Mouse (Mus musculus) liver, embryonic 16.5 days (tissue): ENCODE measurements around the gene Nid2. TPM values are rescaled to one million over a fixed set of nuclear protein-coding genes. Genes with fewer than 3 reads are reported as not detected.

Experiments
- ATAC-seq: fragments of 200-750 bp; cut with Nextera tagmentation; 2 replicates; pipeline ENCODE4 v1.8.0; 2017; ENCODE audit warnings: low read depth, mild to moderate bottlenecking, moderate number of reproducible peaks, moderate library complexity
- H3K27ac ChIP-seq: fragments of 300-500 bp; sonication (generic); 2 replicates; pipeline ENCODE4 v1.5.1; 2014; ENCODE audit warnings: mild to moderate bottlenecking, low read length
- H3K27me3 ChIP-seq: fragments of 300-500 bp; sonication (generic); 2 replicates; pipeline ENCODE4 v1.6.1; 2014; ENCODE audit warnings: low read depth, low read length, mixed read lengths; ENCODE audit not compliant: control insufficient read depth, insufficient read depth
- H3K36me3 ChIP-seq: fragments of 300-500 bp; sonication (generic); 2 replicates; pipeline ENCODE4 v1.6.1; 2014; ENCODE audit warnings: mild to moderate bottlenecking; ENCODE audit not compliant: control insufficient read depth, insufficient read depth
- H3K4me1 ChIP-seq: fragments of 300-500 bp; sonication (generic); 2 replicates; pipeline ENCODE4 v1.6.1; 2014; ENCODE audit warnings: low read depth, low read length, mixed read lengths; ENCODE audit not compliant: control insufficient read depth
- H3K4me2 ChIP-seq: fragments of 300-500 bp; sonication (generic); 2 replicates; pipeline ENCODE4 v1.6.1; 2014; ENCODE audit warnings: low read depth, low read length, mixed read lengths
- H3K4me3 ChIP-seq: fragments of 300-500 bp; sonication (generic); 2 replicates; pipeline ENCODE4 v1.5.1; 2014; ENCODE audit warnings: low read depth, mild to moderate bottlenecking, low read length
- H3K9ac ChIP-seq: fragments of 300-500 bp; sonication (generic); 2 replicates; pipeline ENCODE4 v1.6.1; 2014; ENCODE audit warnings: low read depth, low read length
- H3K9me3 ChIP-seq: fragments of 300-500 bp; sonication (generic); replicated peaks from 2 replicates; pipeline ENCODE4 v1.6.1; 2016; ENCODE audit warnings: low read length; ENCODE audit not compliant: control insufficient read depth
- WGBS: fragments of 180-500 bp; shearing (Covaris S2); extraction: QIAGEN DNeasy Blood & Tissue Kit; methylation state at CpG from one replicate; pipeline ENCODE4 v1.1.7; 2014; ENCODE audit not compliant: insufficient replicate concordance; 5-methylcytosine and 5-hydroxymethylcytosine counted together
- polyA plus RNA-seq: library from polyadenylated mRNA; unstranded; fragments of >200 nt; fragmentation: Nextera tagmentation; extraction: Ambion mirVana; gene quantifications from 2 replicates; pipeline ENCODE4 v1.2.1, GENCODE M21; 2015

Nid2 gene
- polyA plus RNA-seq: 14.3 and 16.1 TPM in 2 replicates

DNA sequence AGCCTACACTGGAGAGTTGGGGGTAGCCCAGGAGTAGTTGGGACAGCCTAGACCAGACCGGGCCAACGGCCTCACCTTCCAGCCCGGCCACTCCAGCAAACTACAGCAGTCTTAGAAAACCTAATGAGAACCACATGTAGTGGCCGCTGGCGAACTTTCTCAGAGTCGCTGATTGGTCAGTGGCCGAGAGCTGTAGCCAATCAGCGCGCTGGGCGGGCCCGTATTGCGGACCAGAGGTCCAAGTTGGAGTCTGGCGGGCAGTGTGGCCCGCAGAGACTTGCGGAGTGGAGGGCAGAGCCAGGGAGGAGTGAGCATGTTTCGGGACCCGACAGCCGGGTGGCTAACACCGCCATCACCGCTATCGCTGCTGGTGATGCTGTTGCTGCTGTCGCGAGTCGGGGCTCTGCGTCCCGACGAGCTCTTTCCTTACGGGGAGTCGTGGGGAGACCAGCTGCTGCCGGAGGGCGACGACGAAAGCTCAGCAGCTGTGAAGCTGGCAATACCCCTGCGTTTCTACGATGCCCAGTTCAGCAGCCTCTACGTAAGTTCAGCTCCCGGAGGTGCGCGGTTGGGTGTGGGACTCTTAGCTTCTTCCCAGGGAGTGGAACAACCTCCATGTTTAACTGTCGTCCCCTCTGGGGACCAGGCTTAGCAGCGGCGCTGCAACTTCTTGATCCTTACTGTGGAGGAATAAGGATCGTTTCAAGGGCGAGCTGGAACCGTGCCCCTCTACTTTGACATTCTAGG lies at the start of gene Nid2:
Gene Nid2, plus strand, starts transcription at position 241 of the 747 bp plus-strand sequence.
- Histone ChIP-seq H3K4me2 (peak within 1 kb of the TSS; percentile 73), H3K4me3 (peak within 1 kb of the TSS; percentile 60), H3K36me3 (no peaks in the 10 kb centered on the region), H3K27ac (no peak within 1 kb of the TSS), H3K9ac (peak within 1 kb of the TSS; percentile 46), H3K4me1 (peaks cover 6% of the 10 kb centered on the region), H3K27me3 (peaks cover 19% of the 10 kb centered on the region), H3K9me3 (no peaks in the 10 kb centered on the region)
- peak; percentile 94 for ATAC-seq
- WGBS: under 1% methylated on average over 45 of the region's 45 CpGs

DNA sequence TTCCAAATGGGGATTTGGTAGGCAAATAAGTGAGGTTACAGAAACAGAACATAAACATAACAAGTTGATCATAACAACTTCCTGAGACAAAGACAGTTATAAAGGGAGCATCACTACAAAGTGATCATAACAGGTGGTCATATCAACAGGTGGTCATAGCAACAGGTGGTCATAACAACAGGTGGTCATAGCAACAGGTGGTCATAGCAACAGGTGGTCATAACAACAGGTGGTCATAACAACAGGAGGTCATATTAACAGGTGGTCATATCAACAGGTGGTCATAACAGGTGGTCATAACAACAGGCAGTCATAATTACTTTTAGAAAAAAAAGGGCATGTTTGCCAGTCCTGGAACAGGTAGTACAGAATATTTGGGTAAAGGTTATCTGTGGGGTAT lies 49.5 kb upstream of the Nid2 start:
- H3K27ac ChIP-seq: no peak overlapping the region
- no peaks in the 10 kb centered on the region; the same call in 1 of the 2 replicates for H3K4me1 ChIP-seq
- H3K36me3 ChIP-seq: no peaks in the 10 kb centered on the region
- H3K4me2 ChIP-seq: no peak overlapping the region
- no peak for ATAC-seq
- H3K27me3 ChIP-seq: no peaks in the 10 kb centered on the region
- no peak overlapping the region for H3K4me3 ChIP-seq
- H3K9ac ChIP-seq: no peak overlapping the region
- no peaks in the 10 kb centered on the region for H3K9me3 ChIP-seq

DNA sequence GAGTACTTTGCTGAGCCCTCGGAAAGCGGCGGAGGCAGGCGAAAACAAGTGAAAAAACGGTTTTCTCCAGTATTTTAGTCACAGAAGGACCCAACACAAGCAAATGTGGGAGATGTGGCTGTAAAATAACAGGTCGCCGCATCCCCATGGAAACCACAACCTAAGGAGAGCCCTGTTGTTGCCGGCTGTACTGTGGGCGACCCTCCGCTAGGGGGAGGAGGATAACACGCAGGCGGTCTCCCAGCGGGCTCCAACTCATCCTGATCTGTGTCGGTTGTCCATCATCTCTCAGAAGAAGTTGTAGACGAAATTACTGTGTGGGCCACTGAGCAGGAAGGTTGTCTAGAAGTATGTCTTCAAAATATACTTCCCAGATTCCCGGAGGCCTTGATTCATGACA lies 45.4 kb upstream of the Nid2 start:
- ATAC-seq: no peak
- 8% methylated on average over 16 of the region's 16 CpGs for WGBS
- no peak overlapping the region for H3K4me2 ChIP-seq
- H3K4me1 ChIP-seq: peaks cover 6% of the 10 kb centered on the region
- no peak overlapping the region for H3K4me3 ChIP-seq
- H3K27me3 ChIP-seq: no peaks in the 10 kb centered on the region
- no peak overlapping the region for H3K27ac ChIP-seq
- H3K9ac ChIP-seq: no peak overlapping the region
- no peaks in the 10 kb centered on the region for H3K9me3 ChIP-seq
- no peaks in the 10 kb centered on the region for H3K36me3 ChIP-seq

DNA sequence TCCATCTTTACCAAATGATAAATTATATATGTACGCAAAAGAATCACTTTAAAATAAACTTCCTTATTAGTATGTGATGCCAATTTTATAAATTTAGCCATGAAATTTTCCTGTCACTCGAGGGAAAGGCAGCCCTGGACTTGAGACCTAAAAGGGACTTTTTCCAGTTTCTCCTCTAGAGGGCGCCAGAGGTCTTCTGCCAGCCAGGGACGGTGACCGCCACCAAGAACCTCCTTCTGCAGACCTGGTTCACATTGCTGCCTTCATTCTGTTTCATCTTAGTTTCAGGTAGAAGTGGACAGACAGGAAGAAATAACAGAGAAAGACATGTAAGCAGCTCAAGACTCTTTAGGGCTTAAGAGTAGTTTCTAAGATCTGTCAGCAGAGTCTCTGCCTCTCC lies 44.6 kb upstream of the Nid2 start:
- no peak overlapping the region for H3K4me3 ChIP-seq
- H3K4me2 ChIP-seq: no peak overlapping the region
- no peak overlapping the region for H3K9ac ChIP-seq
- no peaks in the 10 kb centered on the region for H3K27me3 ChIP-seq
- no peaks in the 10 kb centered on the region for H3K36me3 ChIP-seq
- ATAC-seq: no peak
- 2% methylated on average over 5 of the region's 5 CpGs for WGBS
- H3K27ac ChIP-seq: no peak overlapping the region
- peaks cover 6% of the 10 kb centered on the region for H3K4me1 ChIP-seq
- H3K9me3 ChIP-seq: no peaks in the 10 kb centered on the region

DNA sequence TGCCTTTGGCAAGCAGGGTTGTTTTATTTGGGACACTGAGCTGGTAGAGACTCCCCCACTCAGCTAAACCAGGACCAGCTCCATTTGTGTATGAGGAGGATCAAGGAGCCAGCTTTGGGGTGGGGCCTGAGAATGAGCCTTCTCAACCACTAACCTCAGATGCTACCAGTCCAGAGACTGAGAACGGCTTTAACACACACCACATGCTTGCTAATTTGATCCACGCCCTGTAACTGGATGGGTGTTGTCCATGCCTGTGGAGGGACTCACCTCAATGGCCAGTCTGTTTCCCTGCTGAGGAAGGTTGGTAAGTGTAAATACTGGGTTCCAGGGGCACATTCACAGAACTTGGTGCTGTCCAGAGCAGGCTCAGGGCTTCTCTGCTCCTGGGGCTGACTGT lies 44.1 kb upstream of the Nid2 start:
- H3K9me3 ChIP-seq: no peaks in the 10 kb centered on the region
- no peaks in the 10 kb centered on the region for H3K36me3 ChIP-seq
- H3K9ac ChIP-seq: no peak overlapping the region
- H3K4me1 ChIP-seq: peaks cover 6% of the 10 kb centered on the region
- no peak overlapping the region for H3K4me2 ChIP-seq
- ATAC-seq: no peak
- no peaks in the 10 kb centered on the region for H3K27me3 ChIP-seq
- no peak overlapping the region for H3K27ac ChIP-seq
- WGBS: 32% methylated on average over 2 of the region's 2 CpGs
- no peak overlapping the region for H3K4me3 ChIP-seq

DNA sequence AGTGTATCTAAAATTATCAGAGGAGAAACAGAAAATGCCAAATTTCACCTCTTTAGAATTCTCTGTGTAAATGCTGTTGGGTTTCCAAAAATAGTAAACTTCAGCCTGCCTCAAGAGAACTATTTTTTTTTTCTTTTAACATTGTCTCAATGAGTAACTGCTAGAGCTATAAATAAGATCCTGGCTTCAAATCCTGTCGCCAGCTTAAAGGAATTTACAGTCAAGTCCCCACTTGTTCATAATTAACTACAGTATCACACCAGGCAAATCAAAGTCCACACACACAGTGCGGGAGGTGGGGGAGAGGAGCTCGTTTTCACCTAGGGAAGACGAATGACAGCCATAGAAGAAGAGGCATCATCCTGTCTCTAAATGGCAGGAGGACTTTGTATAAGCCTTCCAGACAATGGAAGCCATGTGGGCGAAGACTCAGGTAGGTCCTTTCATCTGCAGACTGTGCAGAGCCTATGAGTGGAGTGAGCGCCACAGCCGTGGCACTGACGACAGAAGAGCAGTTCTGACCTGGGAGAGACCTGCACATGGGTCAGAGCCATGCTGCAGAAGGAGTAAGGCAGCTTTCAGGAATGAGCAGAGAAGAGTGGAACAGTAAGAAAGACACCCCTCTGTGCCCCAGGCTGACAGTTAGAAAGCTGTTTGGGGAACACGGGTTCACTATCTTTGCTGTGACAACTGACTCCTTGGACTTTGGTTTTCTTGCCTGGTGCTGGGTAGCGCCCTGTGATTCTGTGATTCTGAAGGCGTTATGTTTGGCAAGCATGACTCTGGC lies 43.2 kb upstream of the Nid2 start:
- 0 out of 2 replicates have a peak overlapping the region, but pooled peaks have one; percentile 29 for H3K27ac ChIP-seq
- peaks cover 6% of the 10 kb centered on the region for H3K4me1 ChIP-seq
- H3K4me2 ChIP-seq: peak overlapping the region; percentile 30
- no peak overlapping the region for H3K9ac ChIP-seq
- H3K27me3 ChIP-seq: no peaks in the 10 kb centered on the region
- no peaks in the 10 kb centered on the region for H3K9me3 ChIP-seq
- no peaks in the 10 kb centered on the region for H3K36me3 ChIP-seq
- ATAC-seq: peak; percentile 68
- whole genome bisulfite sequencing: 43% methylated on average over 11 of the region's 11 CpGs
- H3K4me3 ChIP-seq: peak overlapping the region; percentile 30

DNA sequence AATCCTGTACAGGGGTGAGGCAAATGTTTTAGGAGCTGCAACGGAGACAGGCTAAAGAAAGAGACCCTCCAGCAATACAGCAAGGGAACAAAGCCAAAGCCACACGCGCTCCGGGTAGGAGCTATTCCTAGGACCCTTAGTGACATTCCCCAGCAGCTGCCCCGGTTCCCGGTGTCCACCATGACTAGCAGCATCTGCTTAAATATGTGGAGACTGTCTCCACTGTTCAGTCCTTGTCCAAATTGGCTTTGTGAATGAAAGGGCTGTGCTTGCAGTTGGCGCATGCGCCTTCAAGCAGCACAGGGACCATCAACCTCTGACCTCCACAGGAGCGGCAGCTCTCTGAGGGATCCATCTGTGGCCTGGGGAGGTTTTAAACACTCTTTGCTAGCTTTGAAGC lies 41.9 kb upstream of the Nid2 start:
- no peak overlapping the region for H3K9ac ChIP-seq
- WGBS: 53% methylated on average over 9 of the region's 9 CpGs
- no peaks in the 10 kb centered on the region for H3K27me3 ChIP-seq
- no peak overlapping the region for H3K27ac ChIP-seq
- no peaks in the 10 kb centered on the region for H3K9me3 ChIP-seq
- ATAC-seq: peak; percentile 33; the same call in 1 of the 2 replicates
- peak overlapping the region; percentile 30 for H3K4me2 ChIP-seq
- H3K4me1 ChIP-seq: peaks cover 6% of the 10 kb centered on the region
- peak overlapping the region; percentile 30 for H3K4me3 ChIP-seq
- no peaks in the 10 kb centered on the region for H3K36me3 ChIP-seq

DNA sequence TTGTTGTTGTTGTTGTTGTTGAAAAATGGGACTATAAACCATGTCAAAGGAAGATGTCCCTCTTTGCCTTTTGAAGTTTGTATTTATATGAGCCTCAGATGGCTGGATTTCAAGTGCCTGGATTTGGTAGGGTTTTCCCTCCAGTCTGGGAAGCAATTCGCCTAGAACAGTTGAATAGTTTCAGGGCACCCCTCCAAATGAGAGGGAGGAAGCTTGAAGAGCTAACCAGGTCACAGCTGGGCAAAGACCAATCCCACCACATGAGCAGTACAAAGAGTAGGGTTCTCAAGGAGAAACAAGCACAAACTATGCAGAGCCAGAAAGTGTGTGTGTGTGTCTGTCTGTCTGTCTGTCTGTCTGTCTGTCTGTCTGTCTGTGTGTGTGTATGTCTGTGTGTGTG lies 39.3 kb upstream of the Nid2 start:
- H3K27me3 ChIP-seq: no peaks in the 10 kb centered on the region
- H3K4me3 ChIP-seq: no peak overlapping the region
- no peak overlapping the region for H3K27ac ChIP-seq
- 38% methylated on average over 1 of the region's 1 CpGs for WGBS
- ATAC-seq: no peak
- no peak overlapping the region for H3K9ac ChIP-seq
- H3K4me2 ChIP-seq: no peak overlapping the region
- no peaks in the 10 kb centered on the region for H3K36me3 ChIP-seq
- no peaks in the 10 kb centered on the region for H3K9me3 ChIP-seq
- H3K4me1 ChIP-seq: peaks cover 6% of the 10 kb centered on the region

DNA sequence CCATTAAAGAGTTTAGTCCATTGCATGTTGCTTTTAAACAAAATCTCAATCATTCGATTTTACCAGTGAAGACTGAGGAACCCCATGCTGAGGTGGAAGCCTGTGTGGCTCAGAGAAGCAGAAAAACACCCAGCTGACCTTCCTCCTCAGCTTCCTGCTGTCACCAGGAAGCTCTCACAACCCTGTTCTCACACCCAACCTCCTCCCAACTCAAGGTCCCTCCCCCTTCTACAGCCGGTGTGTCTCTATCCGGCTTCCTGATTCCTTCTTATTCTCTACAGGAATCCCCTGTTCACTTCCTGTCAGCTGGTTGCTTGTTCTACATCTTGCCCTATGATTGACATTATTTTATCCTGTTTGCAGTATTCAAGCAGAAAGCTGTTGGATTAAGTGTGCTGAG lies 38.0 kb upstream of the Nid2 start:
- H3K9ac ChIP-seq: no peak overlapping the region
- peak overlapping the region; percentile 41; the same call in 1 of the 2 replicates for H3K27ac ChIP-seq
- no peaks in the 10 kb centered on the region for H3K9me3 ChIP-seq
- H3K27me3 ChIP-seq: no peaks in the 10 kb centered on the region
- no peaks in the 10 kb centered on the region for H3K36me3 ChIP-seq
- no peaks in the 10 kb centered on the region; the same call in 1 of the 2 replicates for H3K4me1 ChIP-seq
- WGBS: 15% methylated on average over 3 of the region's 3 CpGs
- H3K4me2 ChIP-seq: no peak overlapping the region
- H3K4me3 ChIP-seq: no peak overlapping the region
- peak; percentile 61 for ATAC-seq
